Mouse (Mus musculus) urinary bladder, postnatal 10 days (tissue): ENCODE measurements around the gene Uhrf2.

Source experiments
- DNase-seq: peaks from one replicate; pipeline ENCODE4 v3.0.0; 2022; ENCODE audit warnings: low spot score

The Uhrf2 gene

DNA sequence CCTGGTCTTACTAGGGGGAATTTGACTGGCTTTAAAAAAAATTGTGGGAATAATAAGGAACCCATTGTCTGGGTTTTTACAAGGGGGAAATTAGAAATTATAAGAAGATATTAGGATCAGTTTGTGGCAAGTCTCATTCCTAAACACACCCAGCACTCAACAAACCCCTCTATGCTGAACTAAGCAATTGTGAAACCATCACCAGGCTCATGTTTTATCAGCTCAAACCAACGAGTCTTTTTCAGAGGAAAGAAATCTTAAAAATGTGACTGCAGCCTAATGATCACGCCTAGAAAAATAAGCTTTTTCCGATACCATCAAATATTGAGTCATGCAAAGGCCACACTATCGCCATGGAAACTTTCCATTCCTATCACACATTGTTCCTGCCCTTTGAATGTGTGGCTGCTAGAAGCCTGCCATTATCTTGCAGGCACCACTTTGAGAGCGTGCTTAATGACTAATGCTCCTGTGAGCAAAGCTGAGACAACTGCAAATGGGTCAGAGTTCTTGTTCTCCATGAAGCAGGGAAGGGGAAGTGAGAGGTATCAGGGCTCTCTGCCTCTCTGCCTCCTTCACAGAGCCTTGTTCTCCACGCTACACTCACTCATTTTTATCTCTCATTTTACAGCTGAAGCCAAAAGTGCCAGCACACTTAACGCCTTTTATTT lies 94.8 kb downstream of the Uhrf2 start:
- DNase-seq = no peak

DNA sequence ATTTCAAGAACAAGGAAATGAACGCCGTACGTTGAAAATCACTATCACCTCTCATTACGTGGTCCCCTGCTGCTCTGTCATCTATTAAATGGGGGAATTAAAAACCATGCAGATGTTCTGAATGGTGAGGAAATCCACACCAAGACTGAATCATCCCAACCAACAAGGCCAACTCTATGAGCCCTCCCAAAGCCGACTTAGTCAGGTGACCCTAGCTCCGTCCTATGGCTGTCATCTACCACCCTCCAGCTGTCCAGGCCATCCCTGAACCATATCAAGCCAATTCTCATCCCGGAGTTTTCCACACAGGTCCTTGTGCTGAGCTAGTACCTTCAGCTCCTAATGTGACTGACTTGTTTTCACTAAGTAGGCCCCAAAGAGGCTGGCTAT lies 95.4 kb downstream of the Uhrf2 start:
- no peak for DNase-seq

DNA sequence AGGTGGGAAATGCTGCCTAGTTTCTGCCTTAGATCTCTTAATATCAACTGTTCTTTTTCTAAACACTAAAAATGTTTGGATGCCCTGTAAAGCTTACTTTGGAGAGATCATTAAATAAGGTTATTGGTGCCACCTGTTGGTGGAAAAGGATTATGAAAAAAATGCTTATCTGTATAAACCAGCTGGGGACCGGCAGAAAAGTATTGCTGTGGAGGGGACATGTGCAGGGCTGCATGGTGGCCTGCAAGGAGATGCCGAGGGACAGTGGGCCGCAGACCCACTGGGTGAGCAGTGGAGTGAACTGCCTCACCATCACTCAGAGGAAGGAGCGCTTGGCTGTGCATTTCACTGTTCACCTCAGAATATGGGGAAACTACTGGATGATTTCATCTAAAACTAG lies 97.9 kb downstream of the Uhrf2 start:
- DNase-seq = no peak

DNA sequence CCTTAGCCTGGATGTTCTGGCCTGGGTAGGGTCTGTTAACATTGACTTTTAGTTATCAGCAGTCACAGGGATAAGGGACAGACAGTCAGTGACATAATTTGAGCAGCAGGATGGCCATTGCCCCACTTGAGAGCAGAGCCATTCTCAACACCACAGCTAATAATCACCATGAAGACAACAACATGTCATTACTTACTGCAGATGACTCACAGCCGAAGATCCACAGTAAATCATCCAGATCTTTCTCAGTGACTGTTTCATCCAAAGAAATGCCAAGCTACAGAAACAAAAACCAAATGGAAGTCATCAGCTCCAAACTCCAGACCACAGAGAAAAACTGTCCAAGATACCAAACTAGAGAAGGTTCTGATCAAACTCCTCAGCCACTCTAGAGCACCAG lies 106.0 kb downstream of the Uhrf2 start:
- DNase-seq = no peak
